Mouse (Mus musculus) liver, postnatal 0 days (tissue): ENCODE results near the gene Gm26602. TPM values are rescaled to one million over a fixed set of nuclear protein-coding genes. Genes with fewer than 3 reads are reported as not detected.

Experiments used
- ATAC-seq: fragments of 200-750 bp; cut with Nextera tagmentation; 2 replicates; pipeline ENCODE4 v1.8.0; 2017; ENCODE audit warnings: mild to moderate bottlenecking, moderate library complexity
- DNase-seq: peaks from one replicate; pipeline ENCODE4 v3.0.0-alpha.2; 2016
- H3K27ac ChIP-seq: fragments of 300-500 bp; sonication (generic); 2 replicates; pipeline ENCODE4 v1.5.1; 2014; ENCODE audit warnings: antibody characterized with exemption, moderate library complexity, mild to moderate bottlenecking, low read depth
- H3K27me3 ChIP-seq: fragments of 300-500 bp; sonication (generic); 2 replicates; pipeline ENCODE4 v1.6.1; 2014; ENCODE audit warnings: low read length, control low read depth, mixed read lengths; ENCODE audit not compliant: insufficient read depth
- H3K36me3 ChIP-seq: fragments of 300-500 bp; sonication (generic); replicated peaks from 2 replicates; pipeline ENCODE4 v1.6.1; 2014; ENCODE audit warnings: mild to moderate bottlenecking, control low read depth, low read length, moderate library complexity, mixed read lengths; ENCODE audit not compliant: insufficient read depth
- H3K4me1 ChIP-seq: fragments of 300-500 bp; sonication (generic); 2 replicates; pipeline ENCODE4 v1.6.1; 2014; ENCODE audit warnings: antibody characterized with exemption, mild to moderate bottlenecking, control low read depth; ENCODE audit not compliant: insufficient read depth
- H3K4me2 ChIP-seq: fragments of 300-500 bp; sonication (generic); 2 replicates; pipeline ENCODE4 v1.6.1; 2014; ENCODE audit warnings: low read depth, mild to moderate bottlenecking, low read length, moderate library complexity, mixed read lengths
- H3K4me3 ChIP-seq: fragments of 300-500 bp; sonication (generic); 2 replicates; pipeline ENCODE4 v1.5.1; 2014; ENCODE audit warnings: low read depth, low read length
- H3K9ac ChIP-seq: fragments of 300-500 bp; sonication (generic); replicated peaks from 2 replicates; pipeline ENCODE4 v1.6.1; 2014; ENCODE audit warnings: mild to moderate bottlenecking, moderate library complexity
- H3K9me3 ChIP-seq: fragments of 300-500 bp; sonication (generic); 2 replicates; pipeline ENCODE4 v1.6.1; 2016; ENCODE audit warnings: mild to moderate bottlenecking, control low read depth, low read length, mixed read lengths
- CTCF ChIP-seq: sonication (generic); IDR thresholded peaks from 2 replicates; pipeline ENCODE4 v1.5.1; 2016; ENCODE audit warnings: antibody characterized with exemption, low read depth
- EP300 ChIP-seq: IDR thresholded peaks from 2 replicates; pipeline ENCODE4 v1.6.1; 2016; ENCODE audit warnings: antibody characterized with exemption, low read depth, mild to moderate bottlenecking
- WGBS: fragments of 180-500 bp; shearing (Covaris S2); extraction: QIAGEN DNeasy Blood & Tissue Kit; methylation state at CpG from one replicate; pipeline ENCODE4 v1.1.7; 2014; ENCODE audit not compliant: insufficient replicate concordance; 5-methylcytosine and 5-hydroxymethylcytosine counted together
- polyA plus RNA-seq: library from polyadenylated mRNA; unstranded; fragments of >200 nt; fragmentation: Nextera tagmentation; extraction: Ambion mirVana; gene quantifications from 2 replicates; pipeline ENCODE4 v1.2.1, GENCODE M21; 2015

Gene Gm26602
- polyA plus RNA-seq, 1 experiment from 2014 or later, result not detected

DNA sequence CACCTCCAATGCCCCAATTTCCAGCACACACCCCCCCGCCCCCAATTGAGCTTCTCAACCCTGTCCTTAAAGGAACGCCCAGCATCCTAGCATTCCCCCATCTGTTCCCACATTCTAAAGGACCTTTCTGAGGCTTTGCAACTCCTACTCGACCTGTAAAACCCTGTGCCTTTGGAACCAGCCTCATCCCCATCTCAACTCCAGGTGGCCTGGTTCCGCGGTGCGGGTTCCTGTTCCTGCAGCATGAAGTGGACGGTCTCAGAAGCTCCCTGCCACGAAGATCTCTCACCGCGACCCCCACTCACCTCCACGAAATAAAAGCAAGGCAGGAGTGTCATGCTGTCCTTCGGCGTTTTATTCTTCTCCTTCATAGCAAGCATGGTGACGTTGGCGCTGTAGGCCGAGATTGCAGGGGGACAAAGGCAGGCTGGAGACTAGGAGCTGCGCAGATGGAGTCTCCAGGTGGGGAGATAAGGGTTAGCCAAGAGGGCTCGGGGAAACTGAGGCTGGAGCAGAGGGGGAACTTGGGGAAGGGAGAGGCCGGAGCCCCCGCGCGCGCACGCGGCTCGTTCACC lies 36.9 kb upstream of the Gm26602 start:
- peak overlapping the region; percentile 55 for H3K9ac ChIP-seq
- no peaks in the 10 kb centered on the region for H3K36me3 ChIP-seq
- no peak for DNase-seq
- peak overlapping the region; percentile 62 for H3K4me3 ChIP-seq
- H3K27me3 ChIP-seq, result peaks cover 18% of the 10 kb centered on the region
- H3K9me3 ChIP-seq, result no peaks in the 10 kb centered on the region
- TF ChIP-seq EP300 (no peak), CTCF (no peak)
- 3% methylated on average over 26 of the region's 26 CpGs for WGBS
- no peak for ATAC-seq
- H3K27ac ChIP-seq, result no peak overlapping the region
- peaks cover 27% of the 10 kb centered on the region for H3K4me1 ChIP-seq
- peak overlapping the region; percentile 88 for H3K4me2 ChIP-seq

DNA sequence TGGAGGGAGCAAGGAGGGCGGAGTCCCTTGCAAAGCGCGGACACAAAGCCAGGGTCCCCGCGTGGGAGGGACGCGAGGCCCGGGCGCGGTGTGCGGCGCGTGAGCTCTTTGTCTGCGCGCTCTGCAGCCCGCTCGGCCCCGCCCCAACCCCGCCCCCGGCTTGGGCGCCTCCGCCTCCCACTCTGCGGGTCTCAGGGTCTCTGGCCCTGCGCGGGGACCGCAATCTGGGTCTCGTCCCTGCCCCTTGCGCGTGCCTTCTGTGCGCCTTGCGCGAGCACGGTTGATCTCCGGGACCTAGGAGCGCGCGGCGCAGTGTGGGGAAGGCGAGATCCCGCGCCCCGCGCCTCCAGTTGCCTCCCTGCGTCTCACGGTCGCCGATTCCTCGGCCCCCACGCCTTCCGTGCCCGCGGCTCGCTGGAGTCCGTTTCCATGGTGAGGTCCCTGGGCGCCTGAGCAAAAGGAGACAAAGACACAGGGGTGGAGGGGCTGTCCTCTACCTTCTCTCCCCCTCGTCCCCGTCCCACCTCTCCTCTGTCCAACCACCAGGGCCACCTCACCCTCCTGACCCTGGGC lies 36.3 kb upstream of the Gm26602 start, which contains the start of the genes Prtn3 and Plppr3:
Prtn3 (plus strand) TSS at position 187 of the 573 bp plus-strand sequence.
Plppr3 (minus strand) TSS at position 345 of the 573 bp plus-strand sequence.
- Histone ChIP-seq H3K27me3 (peaks cover 18% of the 10 kb centered on the region), H3K4me1 (peaks cover 30% of the 10 kb centered on the region), H3K4me3 (peak within 1 kb of the TSS; percentile 62), H3K36me3 (no peaks in the 10 kb centered on the region), H3K9ac (peak within 1 kb of the TSS; percentile 55), H3K4me2 (peak within 1 kb of the TSS; percentile 88), H3K9me3 (no peaks in the 10 kb centered on the region), H3K27ac (no peak within 1 kb of the TSS)
- ATAC-seq (no peak), DNase-seq (no peak)
- no peak for TF ChIP-seq CTCF
- TF ChIP-seq EP300, result no peak
- WGBS, result 3% methylated on average over 35 of the region's 57 CpGs

DNA sequence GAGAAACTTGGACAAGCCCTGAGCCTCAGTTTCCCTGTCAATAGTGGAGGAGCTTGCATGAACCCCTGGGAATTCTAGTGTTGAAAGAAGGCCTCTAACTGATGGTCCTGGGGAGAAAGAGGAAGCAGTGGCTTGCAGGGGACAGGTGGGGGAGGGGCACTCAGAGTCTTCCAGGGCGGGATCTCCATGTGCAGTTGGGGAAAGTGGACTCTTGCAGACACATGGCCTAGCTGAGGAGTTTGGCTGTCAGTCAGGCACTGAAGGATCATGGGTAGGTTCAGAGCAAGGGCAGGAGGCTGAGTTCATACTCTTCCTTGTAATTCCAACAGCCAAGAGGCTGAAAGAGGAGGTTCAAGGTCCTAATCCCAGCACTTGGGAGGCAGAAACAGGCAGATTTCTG lies 33.5 kb upstream of the Gm26602 start:
- Histone ChIP-seq H3K9ac (no peak overlapping the region), H3K27ac (peak overlapping the region; percentile 67), H3K4me3 (no peak overlapping the region), H3K27me3 (peaks cover 18% of the 10 kb centered on the region), H3K9me3 (no peaks in the 10 kb centered on the region), H3K4me2 (peak overlapping the region; percentile 55; the same call in 1 of the 2 replicates), H3K36me3 (no peaks in the 10 kb centered on the region), H3K4me1 (peaks cover 56% of the 10 kb centered on the region)
- WGBS, result 33% methylated on average over 1 of the region's 1 CpGs
- TF ChIP-seq CTCF, result no peak
- TF ChIP-seq EP300, result no peak
- ATAC-seq (no peak), DNase-seq (peak; percentile 67)

DNA sequence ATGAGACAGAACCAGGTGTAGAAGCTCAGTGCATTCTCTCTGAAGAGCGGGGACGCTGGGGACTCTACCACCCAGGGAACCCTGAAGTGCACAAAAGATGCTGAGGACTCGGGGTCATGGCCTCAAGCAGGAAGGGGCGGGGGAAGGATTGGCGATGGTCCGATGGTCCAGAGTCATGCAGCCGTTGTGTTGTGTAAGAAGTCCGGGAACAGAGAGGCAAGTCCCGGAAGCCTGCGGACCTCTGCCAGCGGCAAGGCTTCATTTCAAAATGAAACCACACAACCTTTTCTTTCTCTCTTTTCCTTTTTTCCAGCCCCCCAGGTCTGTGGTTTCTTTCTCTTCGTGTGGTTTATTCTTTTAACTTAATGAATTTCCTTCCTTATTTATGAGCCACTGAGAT lies 32.9 kb upstream of the Gm26602 start:
- peak; percentile 60; the same call in 1 of the 2 replicates for TF ChIP-seq EP300
- TF ChIP-seq CTCF, result no peak
- 7% methylated on average over 12 of the region's 12 CpGs for WGBS
- Histone ChIP-seq H3K4me2 (peak overlapping the region; percentile 55), H3K36me3 (no peaks in the 10 kb centered on the region), H3K27ac (peak overlapping the region; percentile 67), H3K4me3 (0 out of 2 replicates have a peak overlapping the region, but pooled peaks have one; percentile 0), H3K9me3 (no peaks in the 10 kb centered on the region), H3K27me3 (peaks cover 20% of the 10 kb centered on the region), H3K9ac (no peak overlapping the region), H3K4me1 (peaks cover 62% of the 10 kb centered on the region)
- ATAC-seq (peak; percentile 46), DNase-seq (peak; percentile 74)

DNA sequence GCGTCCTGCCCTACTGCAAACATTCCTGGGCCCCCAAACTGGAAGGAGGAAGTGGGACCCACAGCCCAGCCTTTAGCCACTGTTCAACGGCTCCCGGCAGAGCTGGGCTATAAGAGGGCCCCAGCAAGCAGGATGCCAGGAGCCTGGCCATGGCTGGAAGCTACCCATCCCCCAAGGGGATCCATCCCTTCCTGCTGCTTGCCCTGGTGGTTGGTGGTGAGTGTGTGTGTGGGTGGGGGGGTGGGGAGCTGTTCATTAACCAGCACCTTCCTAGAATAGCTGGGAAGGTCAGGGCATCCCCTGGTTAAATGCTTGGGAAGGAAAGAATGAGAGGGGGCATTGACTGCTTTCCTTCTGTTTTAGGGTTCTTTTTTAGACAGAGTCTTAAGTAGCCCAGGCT lies 31.1 kb upstream of the Gm26602 start:
- no peak overlapping the region for H3K4me3 ChIP-seq
- 10% methylated on average over 3 of the region's 3 CpGs for WGBS
- H3K4me1 ChIP-seq, result peaks cover 66% of the 10 kb centered on the region
- no peaks in the 10 kb centered on the region for H3K36me3 ChIP-seq
- H3K27me3 ChIP-seq, result peaks cover 9% of the 10 kb centered on the region; the same call in 1 of the 2 replicates
- TF ChIP-seq CTCF (no peak), EP300 (no peak)
- DNase-seq (peak; percentile 62), ATAC-seq (peak; percentile 28; the same call in 1 of the 2 replicates)
- H3K9ac ChIP-seq, result no peak overlapping the region
- H3K27ac ChIP-seq, result peak overlapping the region; percentile 8; the same call in 1 of the 2 replicates
- H3K9me3 ChIP-seq, result no peaks in the 10 kb centered on the region
- peak overlapping the region; percentile 47; the same call in 1 of the 2 replicates for H3K4me2 ChIP-seq

DNA sequence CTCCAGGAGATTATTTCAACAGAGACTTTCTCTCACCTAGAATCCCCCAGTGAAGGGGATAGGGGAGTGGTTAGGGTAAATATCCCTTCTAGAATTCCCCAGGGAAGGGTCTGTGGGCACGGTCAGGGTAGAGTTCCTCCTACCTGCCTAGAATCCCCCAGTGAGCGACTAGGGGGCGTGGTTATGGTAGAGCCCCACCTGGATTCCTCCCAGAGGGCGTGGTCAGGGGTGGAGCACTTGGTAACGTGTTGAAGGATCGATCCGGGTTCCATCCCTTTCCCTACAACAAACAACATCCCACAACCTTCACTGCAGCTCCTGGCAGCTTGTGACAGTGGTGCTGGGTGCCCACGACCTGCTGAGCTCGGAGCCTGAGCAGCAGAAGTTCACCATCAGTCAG lies 29.9 kb upstream of the Gm26602 start:
- ATAC-seq (peak; percentile 38), DNase-seq (peak; percentile 81)
- Histone ChIP-seq H3K27ac (no peak overlapping the region), H3K4me1 (peaks cover 69% of the 10 kb centered on the region), H3K4me2 (peak overlapping the region; percentile 47), H3K27me3 (0 out of 2 replicates have a peak, but pooled peaks cover 8% of the 10 kb centered on the region), H3K4me3 (peak overlapping the region; percentile 23), H3K36me3 (no peaks in the 10 kb centered on the region), H3K9me3 (no peaks in the 10 kb centered on the region), H3K9ac (peak overlapping the region; percentile 23; the same call in 1 of the 2 replicates)
- 12% methylated on average over 9 of the region's 9 CpGs for WGBS
- TF ChIP-seq EP300, result no peak
- no peak for TF ChIP-seq CTCF
